Mouse (Mus musculus): ENCODE measurements around the gene Fndc11. TPM values are rescaled to one million over a fixed set of nuclear protein-coding genes. Genes with fewer than 3 reads are reported as not detected.

Gene Fndc11
- polyA plus RNA-seq, 1 experiment, result not detected

- TF ChIP-seq POLR2A (IDR thresholded peaks at IDR 0.05; ENCODE audit: insufficient read depth, low read length), result no peak
- TF ChIP-seq CTCF (IDR thresholded peaks at IDR 0.05; ENCODE audit: low read depth, low read length), result no peak
- no peak for TF ChIP-seq EP300 (IDR thresholded peaks at IDR 0.05; ENCODE audit: insufficient read depth, low read depth, low read length)
- H3K4me3 ChIP-seq (ENCODE audit: low read depth, low read length), result peak overlapping the region; percentile 67
- H3K27ac ChIP-seq (ENCODE audit: insufficient read depth, low read length), result no peak overlapping the region
- peaks cover 1% of the 10 kb centered on the region for H3K4me1 ChIP-seq (ENCODE audit: control insufficient read depth, insufficient read depth, low read length)
- peak overlapping the region; percentile 35 for H3K9ac ChIP-seq (ENCODE audit: low read depth, poor library complexity, severe bottlenecking)
- H3K27me3 ChIP-seq (ENCODE audit: control insufficient read depth, insufficient read depth, low read length, poor library complexity, severe bottlenecking), result no peaks in the 10 kb centered on the region
- H3K36me3 ChIP-seq (ENCODE audit: control insufficient read depth, insufficient read depth, low read length, poor library complexity, severe bottlenecking), result no peaks in the 10 kb centered on the region
- no peaks in the 10 kb centered on the region for H3K9me3 ChIP-seq (replicated peaks; ENCODE audit: control insufficient read depth, insufficient read depth, low read length, poor library complexity, severe bottlenecking)
These were observed 7.3 kb upstream of the Fndc11 start for GRCm38 (mm10) chr2:181212389-181213020.

GRCm38 (mm10) chr2:181213021-181213445, 6.8 kb upstream of the Fndc11 start, which contains the start of gene Srms:
TSS of gene Srms (minus strand) at chr2:181213185.
- H3K27ac ChIP-seq (ENCODE audit: insufficient read depth, low read length), result no peak within 1 kb of the TSS
- TF ChIP-seq POLR2A (IDR thresholded peaks at IDR 0.05; ENCODE audit: insufficient read depth, low read length) (no peak), CTCF (IDR thresholded peaks at IDR 0.05; ENCODE audit: low read depth, low read length) (no peak), EP300 (IDR thresholded peaks at IDR 0.05; ENCODE audit: insufficient read depth, low read depth, low read length) (peak; percentile 75; the same call in 1 of the 2 replicates)
- peaks cover 1% of the 10 kb centered on the region for H3K4me1 ChIP-seq (ENCODE audit: control insufficient read depth, insufficient read depth, low read length)
- H3K9me3 ChIP-seq (replicated peaks; ENCODE audit: control insufficient read depth, insufficient read depth, low read length, poor library complexity, severe bottlenecking), result no peaks in the 10 kb centered on the region
- H3K4me3 ChIP-seq (ENCODE audit: low read depth, low read length), result peak within 1 kb of the TSS; percentile 67
- no peaks in the 10 kb centered on the region for H3K36me3 ChIP-seq (ENCODE audit: control insufficient read depth, insufficient read depth, low read length, poor library complexity, severe bottlenecking)
- H3K27me3 ChIP-seq (ENCODE audit: control insufficient read depth, insufficient read depth, low read length, poor library complexity, severe bottlenecking), result no peaks in the 10 kb centered on the region
- H3K9ac ChIP-seq (ENCODE audit: low read depth, poor library complexity, severe bottlenecking), result peak within 1 kb of the TSS; percentile 35

GRCm38 (mm10) chr2:181216037-181216436, 3.8 kb upstream of the Fndc11 start:
- Histone ChIP-seq H3K9me3 (replicated peaks; ENCODE audit: control insufficient read depth, insufficient read depth, low read length, poor library complexity, severe bottlenecking) (no peaks in the 10 kb centered on the region), H3K9ac (ENCODE audit: low read depth, poor library complexity, severe bottlenecking) (no peak overlapping the region), H3K36me3 (ENCODE audit: control insufficient read depth, insufficient read depth, low read length, poor library complexity, severe bottlenecking) (no peaks in the 10 kb centered on the region), H3K27ac (ENCODE audit: insufficient read depth, low read length) (no peak overlapping the region), H3K4me1 (ENCODE audit: control insufficient read depth, insufficient read depth, low read length) (peaks cover 1% of the 10 kb centered on the region), H3K27me3 (ENCODE audit: control insufficient read depth, insufficient read depth, low read length, poor library complexity, severe bottlenecking) (no peaks in the 10 kb centered on the region), H3K4me3 (ENCODE audit: low read depth, low read length) (no peak overlapping the region)
- no peak for TF ChIP-seq CTCF (IDR thresholded peaks at IDR 0.05; ENCODE audit: low read depth, low read length)
- TF ChIP-seq POLR2A (IDR thresholded peaks at IDR 0.05; ENCODE audit: insufficient read depth, low read length), result no peak
- no peak for TF ChIP-seq EP300 (IDR thresholded peaks at IDR 0.05; ENCODE audit: insufficient read depth, low read depth, low read length)

- Histone ChIP-seq H3K27me3 (ENCODE audit: control insufficient read depth, insufficient read depth, low read length, poor library complexity, severe bottlenecking) (no peaks in the 10 kb centered on the region), H3K9me3 (replicated peaks; ENCODE audit: control insufficient read depth, insufficient read depth, low read length, poor library complexity, severe bottlenecking) (no peaks in the 10 kb centered on the region), H3K9ac (ENCODE audit: low read depth, poor library complexity, severe bottlenecking) (no peak overlapping the region), H3K4me3 (ENCODE audit: low read depth, low read length) (no peak overlapping the region), H3K36me3 (ENCODE audit: control insufficient read depth, insufficient read depth, low read length, poor library complexity, severe bottlenecking) (no peaks in the 10 kb centered on the region), H3K27ac (ENCODE audit: insufficient read depth, low read length) (no peak overlapping the region), H3K4me1 (ENCODE audit: control insufficient read depth, insufficient read depth, low read length) (no peaks in the 10 kb centered on the region)
- TF ChIP-seq POLR2A (IDR thresholded peaks at IDR 0.05; ENCODE audit: insufficient read depth, low read length) (no peak), EP300 (IDR thresholded peaks at IDR 0.05; ENCODE audit: insufficient read depth, low read depth, low read length) (no peak), CTCF (IDR thresholded peaks at IDR 0.05; ENCODE audit: low read depth, low read length) (no peak)
These were observed 830 bp upstream of the Fndc11 start for GRCm38 (mm10) chr2:181218881-181219485.

- no peaks in the 10 kb centered on the region for H3K9me3 ChIP-seq (replicated peaks; ENCODE audit: control insufficient read depth, insufficient read depth, low read length, poor library complexity, severe bottlenecking)
- no peak overlapping the region for H3K9ac ChIP-seq (ENCODE audit: low read depth, poor library complexity, severe bottlenecking)
- H3K27me3 ChIP-seq (ENCODE audit: control insufficient read depth, insufficient read depth, low read length, poor library complexity, severe bottlenecking), result no peaks in the 10 kb centered on the region
- no peaks in the 10 kb centered on the region for H3K36me3 ChIP-seq (ENCODE audit: control insufficient read depth, insufficient read depth, low read length, poor library complexity, severe bottlenecking)
- H3K4me1 ChIP-seq (ENCODE audit: control insufficient read depth, insufficient read depth, low read length), result no peaks in the 10 kb centered on the region
- TF ChIP-seq CTCF (IDR thresholded peaks at IDR 0.05; ENCODE audit: low read depth, low read length), result no peak
- TF ChIP-seq EP300 (IDR thresholded peaks at IDR 0.05; ENCODE audit: insufficient read depth, low read depth, low read length), result no peak
- no peak for TF ChIP-seq POLR2A (IDR thresholded peaks at IDR 0.05; ENCODE audit: insufficient read depth, low read length)
- no peak overlapping the region for H3K4me3 ChIP-seq (ENCODE audit: low read depth, low read length)
- H3K27ac ChIP-seq (ENCODE audit: insufficient read depth, low read length), result no peak overlapping the region
These were observed 548 bp downstream of the Fndc11 start for GRCm38 (mm10) chr2:181220361-181220760.

- Histone ChIP-seq H3K9ac (ENCODE audit: low read depth, poor library complexity, severe bottlenecking) (no peak overlapping the region), H3K36me3 (ENCODE audit: control insufficient read depth, insufficient read depth, low read length, poor library complexity, severe bottlenecking) (no peaks in the 10 kb centered on the region), H3K27ac (ENCODE audit: insufficient read depth, low read length) (no peak overlapping the region), H3K27me3 (ENCODE audit: control insufficient read depth, insufficient read depth, low read length, poor library complexity, severe bottlenecking) (no peaks in the 10 kb centered on the region), H3K4me3 (ENCODE audit: low read depth, low read length) (no peak overlapping the region), H3K9me3 (replicated peaks; ENCODE audit: control insufficient read depth, insufficient read depth, low read length, poor library complexity, severe bottlenecking) (no peaks in the 10 kb centered on the region), H3K4me1 (ENCODE audit: control insufficient read depth, insufficient read depth, low read length) (no peaks in the 10 kb centered on the region)
- TF ChIP-seq EP300 (IDR thresholded peaks at IDR 0.05; ENCODE audit: insufficient read depth, low read depth, low read length), result no peak
These were observed 5.2 kb downstream of the Fndc11 start for GRCm38 (mm10) chr2:181224994-181225393.

All from ES-Bruce4 (cell line).